Mouse (Mus musculus): ENCODE data around the gene Fgd2.

Fgd2 gene

GRCm38 (mm10) chr17:29428826-29429225 is 68.1 kb downstream of the Fgd2 start:
- DNase-seq, result no peak

Data from kidney, postnatal 36 days (tissue).